Mouse (Mus musculus) liver, adult 2 months (tissue): ENCODE results near the gene Kirrel2.

Experiments used
- CTCF ChIP-seq: fragments of 200-500 bp; IDR thresholded peaks from 2 replicates; pipeline ENCODE4 v1.5.1; 2011; ENCODE audit warnings: low read depth, low read length, control low read depth
- POLR2A ChIP-seq: fragments of 200-500 bp; IDR thresholded peaks from 2 replicates; pipeline ENCODE4 v1.6.1; 2011; ENCODE audit warnings: low read length, control low read depth; ENCODE audit not compliant: insufficient read depth; ENCODE audit errors: extremely low read depth

- TF ChIP-seq CTCF: no peak
- TF ChIP-seq POLR2A: no peak
These were observed 39.6 kb downstream of the Kirrel2 start for GRCm38 (mm10) chr7:30417856-30418255.
